Mouse (Mus musculus) cortical plate, adult 2 months (tissue): Measurements from ENCODE around the gene Csf2rb. TPM values are rescaled to one million over a fixed set of nuclear protein-coding genes. Genes with fewer than 3 reads are reported as not detected.
"Not testable (repeated sequence)": the region's sequence is repeated elsewhere in the genome, so short reads cannot be mapped to it uniquely, and the experiment has no call there.

Experiments used
- H3K27ac ChIP-seq: fragments of 200-500 bp; 2 replicates; pipeline ENCODE4 v1.5.1; 2012; ENCODE audit warnings: low read length, control low read depth, inconsistent platforms; ENCODE audit not compliant: insufficient read depth
- H3K4me1 ChIP-seq: fragments of 200-500 bp; 2 replicates; pipeline ENCODE4 v1.6.1; 2011; ENCODE audit warnings: low read length; ENCODE audit not compliant: control insufficient read depth, insufficient read depth
- H3K4me3 ChIP-seq: fragments of 200-500 bp; 2 replicates; pipeline ENCODE4 v1.5.1; 2011; ENCODE audit warnings: mild to moderate bottlenecking, low read length, control low read depth; ENCODE audit not compliant: insufficient read depth
- CTCF ChIP-seq: fragments of 200-500 bp; IDR thresholded peaks from 2 replicates; pipeline ENCODE4 v1.5.1; 2011; ENCODE audit warnings: mild to moderate bottlenecking, control low read depth, low read length; ENCODE audit not compliant: insufficient read depth; ENCODE audit errors: extremely low read depth
- POLR2A ChIP-seq: fragments of 200-500 bp; IDR thresholded peaks from 2 replicates; pipeline ENCODE4 v1.6.1; 2011; ENCODE audit warnings: mild to moderate bottlenecking, low read length, control low read depth; ENCODE audit not compliant: insufficient read depth; ENCODE audit errors: extremely low read depth
- polyA plus RNA-seq: library from polyadenylated mRNA; depleted of rRNA; stranded (reverse); fragments of >200 nt; gene quantifications from 2 replicates; pipeline ENCODE4 v1.2.3, GENCODE M21; 2012

Csf2rb gene
- polyA plus RNA-seq, 1 experiment, result 1.8 TPM

DNA sequence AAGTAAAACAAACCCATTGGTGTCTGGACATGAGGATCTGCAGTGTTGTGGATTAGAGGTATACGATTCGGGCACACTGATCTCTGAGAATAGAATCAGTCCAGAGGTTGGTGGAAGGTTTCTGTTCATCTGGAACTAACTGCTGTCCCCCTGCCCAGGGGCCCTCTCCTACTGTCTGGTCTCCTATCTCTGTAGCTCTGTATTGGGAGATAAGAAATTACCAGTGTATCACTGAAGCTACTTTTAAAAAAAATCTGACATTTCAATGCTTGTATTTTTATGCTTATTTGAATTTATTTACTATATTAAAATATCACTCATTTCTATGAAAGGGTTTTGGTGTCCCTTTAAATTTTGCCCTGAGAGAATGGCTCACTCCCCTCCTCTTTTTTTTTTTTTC is 1.3 kb upstream of the Csf2rb start:
- no peaks in the 10 kb centered on the region for H3K4me1 ChIP-seq
- H3K4me3 ChIP-seq, result no peak overlapping the region
- no peak overlapping the region for H3K27ac ChIP-seq
- TF ChIP-seq POLR2A, result no peak
- no peak for TF ChIP-seq CTCF

GRCm38 (mm10) chr15:78326747-78327146 is 1.2 kb downstream of the Csf2rb start:
- Histone ChIP-seq H3K4me1 (no peaks in the 10 kb centered on the region), H3K27ac (no peak overlapping the region), H3K4me3 (no peak overlapping the region)
- TF ChIP-seq CTCF, result no peak
- TF ChIP-seq POLR2A, result no peak

DNA sequence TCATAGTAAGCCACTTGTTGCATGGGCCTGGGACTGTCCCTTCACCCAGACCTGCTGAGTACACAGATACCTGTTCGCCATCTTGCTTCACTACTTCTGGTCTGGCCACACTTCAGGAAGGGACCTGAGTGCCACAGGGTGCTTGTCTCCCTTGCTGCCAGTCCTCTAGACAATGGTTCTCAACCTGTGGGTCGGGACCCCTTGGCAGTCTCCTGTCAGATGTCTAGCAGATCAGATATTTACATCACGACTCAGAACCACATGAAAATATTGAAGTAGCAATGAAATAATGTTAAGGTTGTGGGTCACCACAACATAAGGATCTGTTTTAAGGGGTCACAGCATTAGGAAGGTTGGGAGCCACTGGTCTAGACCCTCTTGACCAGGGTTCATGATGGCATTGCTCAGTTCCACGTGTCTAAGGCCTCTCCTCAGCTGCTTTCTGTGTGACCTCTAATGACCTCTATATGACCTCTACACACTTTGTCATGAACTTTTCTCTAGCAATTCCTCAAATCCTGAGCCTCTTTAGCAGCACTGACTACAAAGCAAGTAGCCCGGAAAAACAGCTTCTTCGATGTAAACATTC is 2.3 kb downstream of the Csf2rb start:
- H3K4me1 ChIP-seq, H3K4me3 ChIP-seq, H3K27ac ChIP-seq: not testable (repeated sequence)

GRCm38 (mm10) chr15:78328520-78329097 is 3.1 kb downstream of the Csf2rb start:
- H3K27ac ChIP-seq, result no peak overlapping the region
- no peak overlapping the region for H3K4me3 ChIP-seq
- no peaks in the 10 kb centered on the region for H3K4me1 ChIP-seq
- TF ChIP-seq POLR2A (no peak), CTCF (no peak)

DNA sequence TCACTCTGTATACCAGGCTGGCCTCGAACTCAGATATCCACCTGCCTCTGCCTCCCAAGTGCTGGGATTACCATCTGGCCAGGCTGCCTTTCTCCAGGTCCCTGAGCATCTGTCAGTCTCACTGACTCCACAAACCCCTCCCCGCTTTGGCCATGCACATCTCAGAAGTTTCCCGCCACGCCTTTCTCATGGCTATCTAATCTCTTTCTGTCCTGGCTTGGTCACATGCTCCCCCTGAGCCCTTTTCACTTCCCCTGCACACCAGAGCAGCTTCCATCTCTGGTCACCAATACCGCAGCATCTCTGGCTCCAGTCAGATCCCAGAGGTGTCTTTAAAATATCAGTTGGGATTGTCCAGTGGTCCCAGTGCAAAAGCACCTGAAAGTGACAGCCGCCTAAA is 4.4 kb downstream of the Csf2rb start:
- not testable (repeated sequence) for H3K4me3 ChIP-seq, H3K4me1 ChIP-seq, H3K27ac ChIP-seq

- TF ChIP-seq CTCF, result no peak
- no peak for TF ChIP-seq POLR2A
- Histone ChIP-seq H3K27ac (no peak overlapping the region), H3K4me1 (no peaks in the 10 kb centered on the region), H3K4me3 (no peak overlapping the region)
These were observed 5.2 kb downstream of the Csf2rb start for GRCm38 (mm10) chr15:78330706-78331105.

DNA sequence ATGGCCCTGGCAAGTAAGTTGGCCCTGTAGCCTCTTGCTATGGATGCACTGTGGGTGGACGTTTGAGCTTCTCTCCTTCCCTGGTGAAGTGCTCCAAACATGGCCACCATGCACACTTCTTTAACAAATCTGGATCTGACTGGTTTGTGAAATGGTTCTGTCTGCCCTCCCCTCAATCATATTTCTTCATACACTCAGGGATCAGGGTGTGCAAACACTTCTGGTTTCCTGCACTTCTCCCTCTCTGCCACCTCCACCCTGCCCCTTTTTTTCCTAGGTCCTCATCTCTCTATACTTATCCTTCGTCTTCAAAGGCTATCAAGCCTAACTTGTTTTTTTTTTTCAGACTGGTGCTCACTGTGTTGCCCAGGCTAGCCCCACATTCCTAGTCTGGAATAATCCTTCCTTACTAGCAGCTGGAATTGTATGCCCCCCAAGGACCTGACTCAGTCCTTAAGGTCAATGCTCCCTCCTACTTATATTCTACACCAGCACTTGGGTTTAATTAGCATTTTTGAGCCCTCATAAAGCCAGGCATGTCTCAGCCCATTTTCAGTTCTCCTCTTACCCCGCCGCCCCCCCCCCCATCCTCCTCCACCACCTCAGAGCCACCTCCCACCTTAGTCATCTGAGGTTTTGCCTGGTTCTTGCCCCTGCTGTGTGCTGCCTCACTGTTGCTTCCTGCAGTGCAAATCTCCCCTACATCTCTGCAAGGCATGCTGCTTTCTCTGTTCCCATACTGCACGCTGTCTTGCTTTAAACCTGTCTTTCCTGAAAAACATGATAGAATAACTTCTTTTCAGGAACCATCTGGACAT is 6.2 kb downstream of the Csf2rb start:
- Histone ChIP-seq H3K4me1 (no peaks in the 10 kb centered on the region), H3K4me3 (no peak overlapping the region), H3K27ac (no peak overlapping the region)
- TF ChIP-seq POLR2A (no peak), CTCF (no peak)

DNA sequence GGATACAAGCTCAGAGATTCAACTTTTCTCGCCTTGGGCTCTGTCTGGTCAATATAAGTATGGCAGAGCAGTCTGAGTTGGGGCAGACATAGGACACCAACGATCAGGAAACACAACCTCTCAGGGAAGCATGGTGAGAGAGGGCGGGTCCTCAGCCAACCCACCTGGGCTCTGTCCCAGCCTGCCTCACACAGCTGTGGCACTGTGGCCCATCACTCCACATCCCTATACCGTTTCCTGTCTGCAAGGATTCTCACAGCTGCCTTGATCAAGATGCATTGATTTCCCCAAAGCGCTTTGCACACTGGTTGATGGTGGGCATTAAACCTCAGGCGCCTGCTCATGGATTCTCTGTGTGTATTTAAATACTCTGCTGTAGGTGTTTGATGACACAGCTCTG is 7.4 kb downstream of the Csf2rb start:
- H3K4me3 ChIP-seq, result no peak overlapping the region
- H3K27ac ChIP-seq, result no peak overlapping the region
- no peaks in the 10 kb centered on the region for H3K4me1 ChIP-seq
- no peak for TF ChIP-seq POLR2A
- TF ChIP-seq CTCF, result no peak

- H3K4me1 ChIP-seq, result no peaks in the 10 kb centered on the region
- TF ChIP-seq CTCF (no peak), POLR2A (no peak)
These were observed 8.8 kb downstream of the Csf2rb start for GRCm38 (mm10) chr15:78334380-78334779.

More at GRCm38 (mm10) chr15:78334380-78334779, 8.8 kb downstream of the Csf2rb start:
- no peak overlapping the region for H3K27ac ChIP-seq
- H3K4me3 ChIP-seq, result no peak overlapping the region
